Mouse (Mus musculus) midbrain, embryonic 15.5 days (tissue): ENCODE measurements around the gene Zswim5. TPM values are rescaled to one million over a fixed set of nuclear protein-coding genes. Genes with fewer than 3 reads are reported as not detected.
"Not testable (repeated sequence)": the region's sequence is repeated elsewhere in the genome, so short reads cannot be mapped to it uniquely, and the experiment has no call there.

Source experiments
- ATAC-seq: fragments of 200-750 bp; cut with Nextera tagmentation; replicated peaks from 2 replicates; pipeline ENCODE4 v1.8.0; 2017; ENCODE audit warnings: moderate TSS enrichment
- H3K27ac ChIP-seq: fragments of 300-500 bp; sonication (generic); 2 replicates; pipeline ENCODE4 v1.5.1; 2015; ENCODE audit warnings: mild to moderate bottlenecking, inconsistent platforms
- H3K27me3 ChIP-seq: fragments of 300-500 bp; sonication (generic); replicated peaks from 2 replicates; pipeline ENCODE4 v1.6.1; 2015; ENCODE audit warnings: inconsistent platforms
- H3K36me3 ChIP-seq: fragments of 300-500 bp; sonication (generic); replicated peaks from 2 replicates; pipeline ENCODE4 v1.6.1; 2015; ENCODE audit warnings: inconsistent platforms
- H3K4me1 ChIP-seq: fragments of 300-500 bp; sonication (generic); 2 replicates; pipeline ENCODE4 v1.6.1; 2015; ENCODE audit warnings: inconsistent platforms
- H3K4me2 ChIP-seq: fragments of 300-500 bp; sonication (generic); 2 replicates; pipeline ENCODE4 v1.6.1; 2015; ENCODE audit warnings: inconsistent platforms, mild to moderate bottlenecking, moderate library complexity
- H3K4me3 ChIP-seq: fragments of 300-500 bp; sonication (generic); 2 replicates; pipeline ENCODE4 v1.5.1; 2015; ENCODE audit warnings: mild to moderate bottlenecking, inconsistent platforms
- H3K9ac ChIP-seq: fragments of 300-500 bp; sonication (generic); 2 replicates; pipeline ENCODE4 v1.6.1; 2015; ENCODE audit warnings: mild to moderate bottlenecking, inconsistent platforms
- H3K9me3 ChIP-seq: fragments of 300-500 bp; sonication (generic); 2 replicates; pipeline ENCODE4 v1.6.1; 2016; ENCODE audit warnings: inconsistent platforms
- WGBS: fragments of 180-500 bp; shearing (Covaris S2); methylation state at CpG from one replicate; pipeline ENCODE4 v1.1.7; 2015; ENCODE audit warnings: mixed read lengths; 5-methylcytosine and 5-hydroxymethylcytosine counted together
- polyA plus RNA-seq: library from polyadenylated mRNA; unstranded; fragments of >200 nt; fragmentation: Nextera tagmentation; extraction: Ambion mirVana; gene quantifications from 2 replicates; pipeline ENCODE4 v1.2.1, GENCODE M21; 2015

Zswim5 gene
- polyA plus RNA-seq: 6.7 and 6.8 TPM in 2 replicates

DNA sequence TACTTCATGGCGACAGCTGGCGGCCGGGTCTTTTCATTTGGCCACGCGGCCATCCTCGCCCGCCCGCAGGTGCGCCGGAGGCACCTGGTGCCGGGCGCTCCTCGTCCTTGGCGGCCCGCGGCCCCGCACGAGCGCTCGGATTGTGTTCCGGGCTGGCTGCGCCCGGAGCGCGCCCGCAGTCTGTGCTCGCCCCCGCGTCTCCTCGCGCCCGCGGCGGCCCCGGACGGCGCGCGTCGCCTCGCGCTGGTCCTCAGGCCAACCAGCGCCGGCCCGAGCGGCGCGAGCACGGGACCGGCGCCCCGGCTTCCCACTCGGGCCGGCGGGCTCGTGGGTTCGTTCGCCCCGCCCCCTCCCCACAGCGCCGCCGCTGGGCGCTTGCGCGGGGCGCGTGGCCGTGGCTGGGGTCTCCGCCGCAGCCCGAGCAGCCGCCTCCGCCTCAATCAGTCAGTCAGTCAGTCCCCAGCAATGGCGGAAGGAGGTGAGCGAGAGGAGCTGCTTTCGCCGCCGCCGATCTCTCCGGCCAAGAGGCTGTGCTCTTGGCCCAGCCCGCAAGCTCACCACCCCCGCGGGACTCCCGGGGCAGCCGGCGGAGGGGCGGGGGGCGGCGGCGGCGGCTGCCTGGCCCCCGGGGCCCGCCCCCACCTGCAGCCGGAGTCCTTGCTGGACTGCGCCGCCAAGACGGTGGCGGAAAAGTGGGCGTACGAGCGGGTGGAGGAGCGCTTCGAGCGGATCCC, at the start of gene Zswim5:
Gene Zswim5, plus strand, starts transcription at position 382 of the 734 bp plus-strand sequence.
- Histone ChIP-seq H3K27me3 (no peaks in the 10 kb centered on the region), H3K9me3 (no peaks in the 10 kb centered on the region), H3K36me3 (no peaks in the 10 kb centered on the region), H3K27ac (peak within 1 kb of the TSS; percentile 100), H3K4me2 (peak within 1 kb of the TSS; percentile 64), H3K4me3 (peak within 1 kb of the TSS; percentile 99), H3K4me1 (peaks cover 8% of the 10 kb centered on the region), H3K9ac (peak within 1 kb of the TSS; percentile 98)
- under 1% methylated on average over 101 of the region's 104 CpGs for WGBS
- peak; percentile 95 for ATAC-seq

DNA sequence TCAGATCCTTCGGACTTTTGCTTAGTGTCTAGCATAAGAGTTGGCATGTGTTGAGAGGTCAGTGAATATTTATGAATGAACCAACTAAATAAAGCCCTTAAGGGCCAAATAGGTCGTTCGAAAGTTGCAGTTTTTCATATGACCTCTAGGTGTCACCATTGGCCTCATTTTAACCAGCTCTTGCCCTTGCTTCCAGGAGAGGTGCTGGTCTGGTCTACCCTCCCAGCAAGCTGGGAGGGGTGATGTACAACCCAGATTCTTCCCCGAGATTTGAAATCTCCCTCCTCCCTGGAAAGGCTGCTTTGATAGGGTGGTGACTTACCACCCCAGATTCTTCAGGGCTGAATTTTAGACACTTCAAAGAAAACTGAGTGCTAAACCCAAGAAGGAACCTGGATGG, 49.4 kb upstream of the Zswim5 start:
- no peaks in the 10 kb centered on the region for H3K9me3 ChIP-seq
- no peak overlapping the region for H3K9ac ChIP-seq
- no peaks in the 10 kb centered on the region for H3K36me3 ChIP-seq
- 0 out of 2 replicates have a peak, but pooled peaks cover 2% of the 10 kb centered on the region for H3K27me3 ChIP-seq
- H3K4me3 ChIP-seq: no peak overlapping the region
- no peak overlapping the region for H3K27ac ChIP-seq
- WGBS: 2% methylated on average over 4 of the region's 4 CpGs
- H3K4me2 ChIP-seq: no peak overlapping the region
- peaks cover 20% of the 10 kb centered on the region for H3K4me1 ChIP-seq
- ATAC-seq: no peak

DNA sequence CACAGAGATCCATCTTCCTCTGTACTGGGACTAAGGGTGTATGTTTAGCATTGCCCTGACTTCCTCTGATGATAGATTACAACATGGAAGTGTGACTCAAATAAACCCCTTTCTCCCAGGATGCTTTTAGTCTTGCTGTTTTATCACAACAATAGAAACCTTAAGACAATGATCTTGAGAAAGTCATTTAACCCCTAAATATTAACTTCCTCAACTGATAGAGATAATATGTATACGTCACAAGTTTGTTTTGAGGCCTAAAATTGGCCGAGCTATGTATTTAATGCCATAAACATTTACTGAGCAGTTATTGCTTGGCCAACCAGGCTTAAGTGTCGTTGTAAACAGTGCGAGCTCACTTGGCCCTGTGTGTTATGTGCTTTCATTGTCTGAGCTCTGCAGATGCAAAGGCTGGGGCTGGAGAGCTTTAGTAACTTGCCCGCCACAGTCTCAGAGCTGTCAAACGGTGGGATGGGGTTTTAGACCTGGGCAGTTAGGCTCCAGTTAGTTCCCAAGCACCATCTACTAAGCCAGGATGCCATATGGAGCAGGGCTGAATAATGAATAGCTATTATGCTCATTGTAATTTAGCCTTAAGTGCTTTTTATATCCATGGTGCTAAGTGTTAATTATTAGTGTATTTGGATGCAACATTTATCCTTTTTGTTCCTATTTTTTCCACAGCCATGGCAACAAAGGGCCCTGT, 47.7 kb upstream of the Zswim5 start:
- Histone ChIP-seq H3K27me3 (0 out of 2 replicates have a peak, but pooled peaks cover 2% of the 10 kb centered on the region), H3K36me3 (no peaks in the 10 kb centered on the region), H3K4me2 (no peak overlapping the region), H3K4me1 (peaks cover 20% of the 10 kb centered on the region), H3K27ac (peak overlapping the region; percentile 64), H3K4me3 (no peak overlapping the region), H3K9me3 (no peaks in the 10 kb centered on the region), H3K9ac (no peak overlapping the region)
- ATAC-seq: no peak
- WGBS: 28% methylated on average over 6 of the region's 6 CpGs

DNA sequence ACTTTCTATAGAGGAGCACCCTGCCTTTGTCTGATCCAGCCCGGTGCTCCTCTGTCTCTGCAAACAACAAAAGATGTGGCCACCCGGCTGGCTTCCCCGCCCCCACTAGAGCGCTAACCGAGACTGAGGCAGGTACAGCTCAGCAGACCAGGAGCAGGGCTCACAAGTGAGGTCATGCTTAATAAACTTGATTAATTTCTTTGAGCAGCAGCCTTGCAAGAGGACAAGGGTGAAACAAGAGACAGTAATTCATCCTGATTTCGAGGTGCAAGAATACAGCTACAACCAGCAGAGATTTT, 47.2 kb upstream of the Zswim5 start:
- 5% methylated on average over 6 of the region's 6 CpGs for WGBS
- no peak overlapping the region for H3K9ac ChIP-seq
- ATAC-seq: peak; percentile 53; the same call in 1 of the 2 replicates

DNA sequence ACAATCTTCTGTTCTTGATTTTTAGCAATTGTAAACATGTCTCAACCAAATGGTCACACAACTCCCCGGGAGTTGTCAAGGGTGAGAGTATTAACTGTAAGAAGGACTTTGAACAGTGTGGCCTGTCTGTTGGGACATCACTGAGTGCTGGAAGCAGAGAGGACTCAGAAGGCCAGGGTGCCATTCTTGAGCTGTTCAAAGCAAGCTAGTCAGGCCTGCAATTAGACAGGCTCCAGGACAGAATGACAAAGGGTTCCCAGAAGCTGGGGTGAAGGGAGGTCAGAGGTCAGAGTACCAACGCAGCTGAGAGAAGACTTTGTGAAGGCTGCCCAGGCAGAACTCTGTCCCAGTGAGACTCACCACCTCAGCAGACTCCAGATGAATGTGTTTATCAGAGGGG, 38.2 kb upstream of the Zswim5 start:
- Histone ChIP-seq H3K9ac (no peak overlapping the region), H3K36me3 (no peaks in the 10 kb centered on the region), H3K4me1 (no peaks in the 10 kb centered on the region), H3K27ac (no peak overlapping the region), H3K9me3 (no peaks in the 10 kb centered on the region), H3K4me2 (no peak overlapping the region), H3K27me3 (no peaks in the 10 kb centered on the region), H3K4me3 (no peak overlapping the region)
- 14% methylated on average over 2 of the region's 2 CpGs for WGBS
- no peak for ATAC-seq

More for the DNA sequence above, 47.2 kb upstream of the Zswim5 start:
- H3K27me3 ChIP-seq: 0 out of 2 replicates have a peak, but pooled peaks cover 2% of the 10 kb centered on the region
- peaks cover 19% of the 10 kb centered on the region for H3K4me1 ChIP-seq
- H3K27ac ChIP-seq: peak overlapping the region; percentile 64
- no peak overlapping the region for H3K4me3 ChIP-seq
- no peaks in the 10 kb centered on the region for H3K36me3 ChIP-seq
- H3K9me3 ChIP-seq: no peaks in the 10 kb centered on the region
- no peak overlapping the region for H3K4me2 ChIP-seq

DNA sequence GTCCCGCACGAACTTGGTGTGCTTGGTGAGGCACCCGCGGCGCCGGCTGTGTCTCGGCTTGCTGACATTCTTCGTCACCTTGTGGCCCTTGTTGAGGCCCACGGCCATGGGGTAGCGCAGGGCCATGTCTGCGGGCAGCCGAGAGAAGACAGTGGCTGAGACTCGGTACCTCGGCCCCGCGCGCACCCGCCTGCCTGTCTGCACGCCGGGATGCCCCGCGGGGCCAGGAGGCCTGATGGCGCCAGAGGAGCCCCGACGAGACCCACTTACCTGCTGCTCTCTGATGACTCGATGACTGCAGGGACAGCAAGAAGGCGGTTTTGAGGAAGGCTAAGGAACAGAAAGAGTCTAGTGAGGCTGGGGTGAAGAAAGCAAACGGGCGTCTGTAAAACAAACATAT, 37.1 kb upstream of the Zswim5 start:
- WGBS: 43% methylated on average over 23 of the region's 29 CpGs
- H3K27ac ChIP-seq, H3K9me3 ChIP-seq, H3K27me3 ChIP-seq, H3K4me1 ChIP-seq, H3K36me3 ChIP-seq, ATAC-seq, H3K9ac ChIP-seq, H3K4me3 ChIP-seq, H3K4me2 ChIP-seq: not testable (repeated sequence)

DNA sequence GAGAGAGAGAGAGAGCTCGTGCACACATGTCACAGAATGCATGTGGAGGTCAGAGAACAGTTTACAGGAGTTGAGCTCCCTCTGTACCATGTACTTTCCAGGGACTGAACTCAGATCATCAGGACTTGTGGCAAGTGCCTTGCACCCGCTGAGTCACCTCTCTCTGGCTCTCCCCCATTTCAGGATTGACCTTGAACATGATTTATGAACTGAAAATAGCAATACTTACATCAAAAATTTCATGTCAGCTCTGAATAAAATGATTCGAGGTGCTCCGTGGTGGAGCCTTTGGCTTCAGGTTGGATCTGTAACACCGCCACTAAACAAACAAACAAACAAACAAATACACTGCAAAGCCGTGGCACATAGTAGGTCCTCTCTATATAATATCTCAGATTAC, 36.3 kb upstream of the Zswim5 start:
- H3K27ac ChIP-seq: no peak overlapping the region
- H3K9ac ChIP-seq: no peak overlapping the region
- H3K36me3 ChIP-seq: no peaks in the 10 kb centered on the region

DNA sequence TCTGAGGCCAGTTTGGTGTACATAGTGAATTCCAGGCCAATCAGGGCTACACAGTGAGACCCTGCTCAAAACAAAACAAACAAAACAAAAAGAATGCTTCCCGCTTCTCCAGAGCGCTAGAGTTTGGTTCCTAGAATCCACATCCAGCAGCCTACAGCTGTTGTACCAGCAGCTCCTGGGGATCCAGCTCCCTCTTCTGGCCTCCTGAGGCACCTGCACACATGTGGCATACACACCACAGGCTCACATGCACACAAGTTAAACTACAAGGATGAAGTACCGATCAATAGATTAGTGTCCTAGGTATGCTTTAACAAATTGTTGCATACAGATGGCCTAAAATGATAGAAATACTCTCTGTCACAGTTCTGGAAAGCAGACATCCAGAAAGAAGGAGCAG, 32.9 kb upstream of the Zswim5 start:
- Histone ChIP-seq H3K4me1 (no peaks in the 10 kb centered on the region), H3K9me3 (no peaks in the 10 kb centered on the region), H3K4me3 (no peak overlapping the region), H3K27me3 (no peaks in the 10 kb centered on the region), H3K36me3 (no peaks in the 10 kb centered on the region), H3K4me2 (no peak overlapping the region), H3K27ac (no peak overlapping the region), H3K9ac (no peak overlapping the region)
- ATAC-seq: no peak
- WGBS: 96% methylated on average over 3 of the region's 3 CpGs

More for the DNA sequence above, 36.3 kb upstream of the Zswim5 start:
- Histone ChIP-seq H3K27me3 (no peaks in the 10 kb centered on the region), H3K4me2 (no peak overlapping the region), H3K9me3 (no peaks in the 10 kb centered on the region), H3K4me1 (no peaks in the 10 kb centered on the region), H3K4me3 (no peak overlapping the region)
- 88% methylated on average over 6 of the region's 6 CpGs for WGBS
- ATAC-seq: no peak

DNA sequence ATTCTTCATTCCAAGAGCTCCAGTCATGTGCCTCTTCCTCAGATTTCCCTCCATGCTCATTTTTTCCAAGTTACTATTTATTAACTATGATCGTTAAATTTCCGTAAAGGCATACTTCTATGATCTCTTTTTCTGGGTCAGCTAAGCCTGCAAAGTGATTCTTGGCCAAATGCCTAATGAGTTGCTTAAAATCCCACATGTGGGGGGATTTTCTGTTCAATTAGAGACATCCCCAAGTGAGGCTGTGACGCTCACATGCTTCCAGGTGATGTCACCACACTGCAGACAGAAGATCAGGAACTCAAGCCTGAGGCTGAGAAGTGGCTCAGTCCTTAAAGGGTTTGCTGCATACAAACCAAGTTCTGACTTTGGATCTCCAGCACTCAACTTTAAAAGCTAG, 27.3 kb upstream of the Zswim5 start:
- Histone ChIP-seq H3K9me3 (no peaks in the 10 kb centered on the region), H3K27ac (no peak overlapping the region)
- 60% methylated on average over 3 of the region's 3 CpGs for WGBS

DNA sequence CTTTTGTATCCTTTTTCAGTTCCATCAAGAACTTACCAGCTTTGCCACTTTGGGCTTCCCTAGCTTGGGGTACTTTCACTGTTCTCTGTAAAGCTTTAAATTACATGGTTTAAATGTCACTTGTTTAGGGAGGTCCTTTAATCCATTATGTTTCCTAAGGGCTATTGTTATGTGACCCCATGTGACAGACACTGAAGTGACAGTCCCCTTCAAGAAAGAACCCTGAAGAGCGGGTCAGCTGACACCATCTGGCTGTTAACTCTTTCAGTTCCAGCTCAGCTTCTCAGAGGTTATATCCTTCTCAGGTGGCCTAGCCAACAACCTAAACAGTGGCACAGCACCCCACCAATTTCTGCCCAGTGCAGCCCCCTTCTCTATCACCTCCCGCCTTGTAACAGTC, 22.9 kb upstream of the Zswim5 start:
- Histone ChIP-seq H3K4me3 (no peak overlapping the region), H3K27ac (no peak overlapping the region), H3K9ac (no peak overlapping the region), H3K36me3 (no peaks in the 10 kb centered on the region), H3K9me3 (no peaks in the 10 kb centered on the region), H3K27me3 (no peaks in the 10 kb centered on the region), H3K4me2 (no peak overlapping the region), H3K4me1 (no peaks in the 10 kb centered on the region)
- whole genome bisulfite sequencing: 13% methylated on average over 2 of the region's 2 CpGs
- ATAC-seq: no peak

More for the DNA sequence above, 27.3 kb upstream of the Zswim5 start:
- no peaks in the 10 kb centered on the region for H3K36me3 ChIP-seq
- H3K4me1 ChIP-seq: no peaks in the 10 kb centered on the region
- H3K27me3 ChIP-seq: no peaks in the 10 kb centered on the region
- no peak overlapping the region for H3K4me2 ChIP-seq
- H3K4me3 ChIP-seq: no peak overlapping the region
- H3K9ac ChIP-seq: no peak overlapping the region
- ATAC-seq: no peak

DNA sequence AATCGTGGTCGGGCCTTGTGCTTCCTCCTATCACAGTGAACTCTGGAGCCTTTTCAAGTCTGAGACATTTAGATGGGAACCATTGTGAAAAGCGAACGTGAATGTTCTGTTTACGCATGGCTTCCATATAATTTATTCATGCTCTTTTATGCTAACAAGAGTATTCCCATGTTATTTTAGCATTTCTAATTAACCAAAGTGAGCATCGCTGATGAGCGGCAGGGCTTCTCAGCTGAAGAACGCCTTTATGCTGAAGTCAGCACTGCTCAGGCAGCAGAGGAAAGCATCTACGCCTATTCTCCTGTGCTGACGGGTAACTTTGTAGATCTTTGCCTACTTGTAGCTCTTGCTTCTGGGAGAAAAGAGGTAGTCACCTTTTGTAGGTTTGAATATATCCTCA, 20.0 kb upstream of the Zswim5 start:
- WGBS: 57% methylated on average over 10 of the region's 10 CpGs
- H3K4me3 ChIP-seq: no peak overlapping the region
- H3K27ac ChIP-seq: no peak overlapping the region
- no peak overlapping the region for H3K4me2 ChIP-seq
- H3K4me1 ChIP-seq: no peaks in the 10 kb centered on the region
- no peaks in the 10 kb centered on the region for H3K27me3 ChIP-seq
- no peak for ATAC-seq
- no peak overlapping the region for H3K9ac ChIP-seq
- H3K36me3 ChIP-seq: no peaks in the 10 kb centered on the region
- no peaks in the 10 kb centered on the region for H3K9me3 ChIP-seq

DNA sequence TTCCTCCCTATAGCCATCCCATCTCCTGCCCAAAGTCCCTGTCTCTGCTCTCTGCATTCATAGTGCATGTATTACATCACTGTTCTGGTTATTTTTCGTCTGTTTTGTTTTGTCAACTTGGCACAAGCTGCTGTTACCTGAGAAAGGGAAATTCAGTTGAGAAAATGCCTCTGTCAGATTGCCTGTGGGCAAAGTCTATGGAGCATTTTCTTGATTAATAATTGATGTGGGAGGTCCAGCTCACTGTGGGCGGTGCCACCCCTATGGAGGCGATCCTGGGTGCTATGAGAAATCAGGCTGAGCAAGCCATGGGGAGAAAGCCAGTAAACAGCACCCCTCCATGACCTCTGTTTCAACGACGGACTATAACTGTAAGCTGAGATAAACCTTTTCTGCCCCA, 17.5 kb upstream of the Zswim5 start:
- WGBS: 80% methylated on average over 5 of the region's 5 CpGs
- H3K4me1 ChIP-seq: no peaks in the 10 kb centered on the region

DNA sequence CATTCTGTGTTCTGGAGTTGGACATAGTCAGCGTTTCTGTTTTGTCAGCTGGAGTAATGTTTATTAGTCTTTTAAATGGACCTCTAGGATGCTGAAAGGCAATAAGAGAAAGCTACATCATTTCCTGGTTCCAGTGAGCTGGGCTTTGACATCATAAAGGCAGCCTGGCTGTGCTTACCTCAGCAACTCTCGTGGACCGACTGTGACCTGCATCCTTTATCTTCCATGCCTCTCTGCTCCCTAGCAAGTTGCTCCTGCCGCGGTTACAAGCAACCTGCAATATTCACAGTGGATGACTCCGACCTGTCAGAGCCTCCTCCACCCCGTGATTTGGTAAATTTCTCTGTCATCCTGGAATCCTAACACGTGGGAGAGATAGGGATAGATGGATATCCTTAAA, 15.2 kb upstream of the Zswim5 start:
- no peak overlapping the region for H3K4me2 ChIP-seq
- H3K27me3 ChIP-seq: no peaks in the 10 kb centered on the region
- H3K36me3 ChIP-seq: no peaks in the 10 kb centered on the region
- 74% methylated on average over 8 of the region's 8 CpGs for WGBS
- no peak overlapping the region for H3K4me3 ChIP-seq
- ATAC-seq: no peak
- no peak overlapping the region for H3K27ac ChIP-seq
- no peaks in the 10 kb centered on the region for H3K9me3 ChIP-seq
- H3K9ac ChIP-seq: no peak overlapping the region
- no peaks in the 10 kb centered on the region for H3K4me1 ChIP-seq

More for the DNA sequence above, 17.5 kb upstream of the Zswim5 start:
- no peak overlapping the region for H3K9ac ChIP-seq
- H3K27me3 ChIP-seq: no peaks in the 10 kb centered on the region
- H3K4me2 ChIP-seq: no peak overlapping the region
- H3K9me3 ChIP-seq: no peaks in the 10 kb centered on the region
- ATAC-seq: no peak
- H3K27ac ChIP-seq: no peak overlapping the region
- H3K36me3 ChIP-seq: no peaks in the 10 kb centered on the region
- no peak overlapping the region for H3K4me3 ChIP-seq
